Mouse (Mus musculus) left cerebral cortex, adult 11 months (tissue): ENCODE results near the gene Rab6b.
"Not testable (repeated sequence)": the region's sequence is repeated elsewhere in the genome, so short reads cannot be mapped to it uniquely, and the experiment has no call there.

Experiments
- DNase-seq: peaks from one replicate; pipeline ENCODE4 v3.0.0; 2022; ENCODE audit warnings: low spot score

Rab6b gene

DNA sequence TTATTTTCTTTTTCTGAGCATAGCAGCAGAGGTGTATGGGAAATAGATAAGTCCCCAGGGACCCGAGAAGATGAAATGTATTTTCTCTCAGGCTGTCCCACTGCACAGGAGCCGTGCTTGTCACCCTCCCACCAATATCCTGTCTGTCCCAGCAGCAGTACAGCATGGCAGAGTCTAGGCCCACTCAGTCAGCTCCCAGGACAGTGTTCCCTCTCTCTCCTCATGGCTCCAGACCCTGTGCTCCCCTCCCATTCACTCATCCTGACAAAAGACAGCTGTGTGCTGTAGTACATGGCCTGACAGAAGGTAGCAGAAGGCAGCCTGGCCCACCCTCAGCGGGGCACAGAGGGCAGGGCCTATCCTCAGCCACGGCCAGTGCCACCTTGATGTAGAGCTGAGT, 32.3 kb downstream of the Rab6b start:
- DNase-seq, result no peak

DNA sequence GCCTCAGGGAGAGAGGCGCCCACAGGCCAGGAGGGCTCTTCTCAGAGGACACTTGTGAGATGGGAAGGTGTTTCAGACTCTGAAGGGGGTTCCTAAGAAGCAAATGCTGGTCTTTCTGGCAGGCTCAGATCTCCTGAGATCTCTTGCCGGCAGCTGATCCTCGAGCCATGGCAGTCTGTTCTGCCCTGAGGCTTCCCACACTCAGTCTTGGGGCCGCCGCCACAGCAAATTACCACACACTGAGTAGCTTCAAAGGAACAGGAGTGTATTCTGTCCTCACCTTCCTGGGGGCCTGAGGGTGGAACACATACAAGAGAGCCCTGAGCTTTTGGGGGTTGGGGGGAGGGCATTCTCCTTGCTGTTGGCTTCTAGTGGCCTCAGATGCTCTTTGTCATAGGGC, 33.8 kb downstream of the Rab6b start:
- no peak for DNase-seq

DNA sequence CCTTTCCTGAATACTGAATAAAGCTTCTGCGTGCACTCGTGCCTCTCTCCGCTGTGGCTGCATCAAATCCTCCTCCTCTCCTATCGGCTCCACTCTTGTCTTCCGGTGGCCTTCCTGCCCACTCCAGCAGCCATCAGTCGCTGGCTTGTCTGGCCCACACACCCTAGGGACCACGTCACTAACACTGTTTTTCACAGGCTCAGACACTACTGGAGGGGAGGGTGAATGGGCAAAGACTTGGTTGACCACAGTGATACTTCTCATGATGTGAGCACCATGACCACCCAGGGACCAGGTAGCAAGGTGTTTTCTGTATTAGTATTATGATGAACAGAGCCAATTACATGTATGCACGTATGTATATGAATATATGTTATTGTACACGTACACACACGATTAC, 34.7 kb downstream of the Rab6b start:
- no peak for DNase-seq

DNA sequence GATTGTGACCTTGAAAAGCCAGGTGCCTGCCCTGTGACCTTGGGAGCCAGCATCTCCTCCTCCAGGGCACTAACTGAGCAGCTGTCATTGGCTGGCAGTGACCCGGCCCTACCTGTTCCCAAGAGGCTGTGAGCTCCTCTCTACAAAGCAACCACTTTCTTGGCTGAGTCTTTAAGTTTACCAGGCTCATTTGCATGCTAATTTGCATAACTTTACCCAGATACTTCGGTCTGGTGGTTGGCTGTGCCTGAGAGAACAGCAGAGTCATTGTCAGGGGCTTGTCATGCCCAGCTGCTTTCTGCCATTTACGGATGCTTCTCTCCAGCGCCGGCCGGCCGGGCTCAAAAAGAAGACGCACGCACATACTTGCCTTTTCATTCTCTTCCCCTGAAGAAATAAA, 35.1 kb downstream of the Rab6b start:
- no peak for DNase-seq

DNA sequence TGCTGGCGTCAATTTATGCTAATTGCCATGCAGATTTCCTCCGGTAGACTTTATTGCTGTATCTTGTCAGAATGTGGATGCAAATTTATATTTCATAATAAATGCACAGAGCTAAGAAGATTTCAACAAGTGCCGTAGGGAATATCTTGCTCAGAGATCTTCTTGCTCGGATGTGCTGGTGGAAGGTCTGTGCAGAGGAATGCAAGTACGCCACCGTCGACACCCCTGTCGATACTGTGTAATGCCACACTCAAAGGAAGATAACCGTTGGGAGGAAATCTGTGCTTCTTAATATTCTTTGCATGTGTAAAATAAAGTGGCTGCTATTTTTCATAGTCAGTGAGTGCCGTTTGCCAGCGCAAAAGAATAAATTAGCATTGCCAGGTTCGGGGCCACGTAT, 35.5 kb downstream of the Rab6b start:
- no peak for DNase-seq

DNA sequence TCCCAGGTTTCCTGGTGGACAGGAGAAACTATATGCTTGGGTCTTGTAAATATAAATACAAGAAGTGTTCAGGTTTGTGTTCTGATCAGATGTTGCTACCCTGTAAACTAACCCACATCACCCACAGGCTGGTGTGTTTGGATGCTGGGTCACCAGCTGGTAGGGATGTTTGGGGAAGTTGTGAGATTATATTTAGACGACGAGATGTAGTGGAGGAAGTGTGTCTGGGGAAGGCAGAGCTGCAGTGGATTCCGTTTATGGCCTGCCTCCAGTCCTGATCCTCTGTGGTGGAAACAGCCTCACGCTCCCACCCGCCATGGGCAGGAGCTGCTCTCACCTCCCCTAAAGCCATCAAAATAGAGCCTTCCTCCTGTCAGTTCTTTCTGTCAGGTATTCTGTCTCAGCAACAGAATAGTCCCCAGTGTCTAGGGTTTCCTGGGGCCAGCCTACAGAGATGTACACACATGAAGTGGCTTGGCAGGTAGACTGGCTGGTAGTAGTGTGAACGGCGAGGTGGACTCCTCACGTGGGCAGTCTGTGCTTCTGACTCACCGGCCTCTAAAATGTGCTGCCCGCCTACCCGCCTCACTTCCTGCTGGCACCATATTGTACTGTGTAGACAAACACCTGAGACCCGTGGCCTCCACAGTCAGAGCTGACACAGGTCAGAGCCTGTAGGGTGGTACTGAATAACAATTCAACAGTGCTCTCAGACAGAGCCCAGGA, 37.6 kb downstream of the Rab6b start:
- DNase-seq, result no peak

DNA sequence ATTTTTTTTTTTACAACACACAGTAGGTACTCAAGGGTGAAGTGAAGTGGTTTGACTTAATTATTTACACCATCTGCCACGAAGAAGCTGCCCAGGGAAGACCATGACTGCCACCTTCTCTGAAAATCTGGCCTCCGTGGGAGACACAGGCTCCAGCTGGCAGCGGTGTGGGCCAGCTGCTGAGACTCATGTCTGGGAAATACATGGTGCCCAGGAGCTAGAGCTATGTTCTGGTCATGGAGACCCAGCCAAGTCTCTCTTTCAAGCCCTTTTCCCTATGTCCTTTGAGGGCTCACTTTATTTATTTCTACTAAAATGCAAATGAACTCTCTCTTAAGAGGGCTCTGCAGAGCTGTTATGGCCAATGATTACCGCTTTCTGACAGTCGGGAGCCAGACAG, 41.7 kb downstream of the Rab6b start:
- no peak for DNase-seq

DNA sequence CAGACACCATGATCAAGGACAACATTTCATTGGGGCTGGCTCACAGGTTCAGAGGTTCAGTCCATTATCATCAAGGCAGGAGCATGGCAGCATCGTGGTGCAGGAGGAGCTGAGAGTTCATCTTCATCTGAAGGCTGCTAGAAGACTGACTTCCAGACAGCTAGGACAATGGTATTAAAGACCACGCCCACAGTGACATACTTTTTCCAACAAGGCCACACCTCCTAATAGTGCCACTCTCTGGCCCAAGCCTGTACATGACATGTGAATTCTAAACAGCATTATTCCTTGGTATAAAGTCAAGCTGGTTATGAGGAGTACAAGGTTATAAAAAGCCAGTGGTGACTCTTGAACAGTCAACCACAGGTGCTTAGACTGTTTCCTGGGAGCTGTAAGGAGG, 43.0 kb downstream of the Rab6b start:
- no peak for DNase-seq

DNA sequence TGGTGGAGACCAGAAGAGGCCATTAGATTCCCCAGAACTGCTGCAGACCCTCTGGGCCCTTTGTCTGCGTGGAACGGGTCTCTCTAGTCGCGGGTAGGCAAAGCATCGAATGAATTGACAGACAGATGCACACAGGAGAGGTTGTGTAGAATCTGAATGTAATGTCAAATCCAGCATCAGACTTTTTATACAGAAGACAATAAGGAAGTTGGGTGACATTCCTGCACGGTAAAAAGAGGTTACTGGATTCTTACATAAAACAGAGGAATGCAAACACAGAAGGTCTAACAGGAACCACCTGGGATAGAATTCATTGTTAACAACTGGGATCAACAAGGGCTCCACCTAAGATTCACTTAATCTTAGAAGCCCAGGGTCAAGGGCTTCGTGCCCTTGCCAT, 43.6 kb downstream of the Rab6b start:
- not testable (repeated sequence) for DNase-seq

DNA sequence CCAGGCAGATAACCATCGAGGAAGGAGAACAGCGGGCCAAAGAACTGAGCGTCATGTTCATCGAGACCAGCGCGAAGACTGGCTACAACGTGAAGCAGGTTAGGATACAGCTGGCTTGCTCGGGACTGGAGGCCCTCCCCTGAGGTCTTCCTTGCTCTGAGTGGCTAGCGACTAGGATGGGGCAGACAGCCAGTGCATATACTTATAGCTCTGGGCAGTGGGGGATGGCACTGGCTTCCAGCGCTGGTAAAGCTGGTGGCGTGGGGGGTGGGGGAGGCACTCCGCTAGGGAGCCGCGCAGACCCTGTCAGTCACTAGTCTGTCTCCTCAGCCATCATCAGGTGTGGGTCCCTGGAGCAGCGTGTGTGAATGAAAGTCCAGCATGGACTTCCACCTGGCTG, 52.2 kb downstream of the Rab6b start:
- DNase-seq, result no peak

DNA sequence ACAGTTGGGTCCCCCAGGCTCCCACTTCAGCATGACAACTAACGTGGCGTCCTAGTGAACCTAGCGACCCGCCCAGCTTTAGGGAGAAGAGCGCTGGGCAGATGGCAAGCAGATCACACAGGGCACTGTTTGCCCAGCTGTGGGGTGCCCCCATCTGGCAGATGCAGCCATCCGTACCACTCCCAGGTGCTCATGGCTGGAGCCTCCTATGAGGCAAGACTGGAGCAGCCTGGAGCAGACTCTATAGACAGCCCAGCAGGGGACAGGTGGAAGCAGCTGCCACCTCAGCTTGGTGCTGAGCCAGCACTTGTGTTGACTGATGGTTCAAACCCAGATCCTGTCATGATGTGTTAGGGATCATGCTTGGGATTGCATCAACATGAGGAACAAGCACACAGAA, 56.5 kb downstream of the Rab6b start:
- no peak for DNase-seq

DNA sequence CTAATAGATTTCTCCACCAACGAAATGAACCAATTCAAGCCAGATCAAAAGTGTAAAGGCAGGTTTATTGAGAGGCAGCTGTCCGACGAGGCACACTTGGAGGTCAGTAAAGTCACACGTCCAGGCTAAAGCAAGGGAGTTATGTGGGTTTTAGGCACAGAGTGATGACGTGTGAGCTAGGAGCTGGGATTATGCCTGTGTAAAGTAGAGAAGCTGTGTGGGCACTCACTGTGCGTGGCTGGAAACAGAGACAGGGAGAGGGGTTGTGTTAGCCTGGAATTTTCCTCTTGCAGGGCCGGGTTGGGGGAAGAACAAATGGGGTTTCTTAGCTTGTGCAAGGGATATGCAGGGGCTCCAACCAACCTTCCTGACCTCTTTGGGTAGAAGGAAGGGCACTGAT, 57.2 kb downstream of the Rab6b start:
- no peak for DNase-seq

DNA sequence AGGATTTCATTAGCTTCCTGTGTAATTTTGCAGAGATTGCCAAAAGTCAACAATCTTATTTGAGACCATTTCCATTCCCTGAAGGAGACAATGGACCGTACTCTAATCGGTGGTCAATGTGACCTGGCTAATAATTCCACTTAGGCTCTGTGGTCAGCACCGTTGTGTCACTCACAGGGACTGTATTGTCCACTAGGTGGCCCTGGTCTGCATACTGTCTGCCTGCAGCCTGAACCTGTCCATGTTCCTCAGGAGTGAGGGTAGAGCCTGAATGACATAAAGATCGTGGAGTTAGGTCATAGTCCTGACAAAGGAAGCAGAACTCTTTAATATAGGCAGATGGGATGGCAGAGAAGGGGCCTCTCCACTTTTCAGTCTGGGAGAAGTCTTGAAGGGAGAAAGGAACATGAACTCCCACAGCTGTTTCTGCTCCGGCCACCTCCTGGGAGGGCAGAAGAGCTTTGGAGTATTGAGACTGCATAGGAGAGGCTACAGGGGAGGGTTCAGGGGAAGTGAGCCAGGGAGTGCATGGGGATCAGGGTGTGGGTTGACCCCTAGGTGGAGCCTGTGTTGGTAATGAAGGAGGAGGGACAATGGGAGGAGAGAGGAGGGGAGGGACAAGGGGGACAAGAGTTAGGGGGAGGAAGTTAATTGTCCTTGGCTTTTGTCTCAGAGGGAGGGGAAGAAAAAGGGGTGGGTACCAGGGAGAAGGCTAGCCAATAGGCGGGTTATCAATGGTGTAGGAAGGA, 63.4 kb downstream of the Rab6b start:
- DNase-seq, result no peak

DNA sequence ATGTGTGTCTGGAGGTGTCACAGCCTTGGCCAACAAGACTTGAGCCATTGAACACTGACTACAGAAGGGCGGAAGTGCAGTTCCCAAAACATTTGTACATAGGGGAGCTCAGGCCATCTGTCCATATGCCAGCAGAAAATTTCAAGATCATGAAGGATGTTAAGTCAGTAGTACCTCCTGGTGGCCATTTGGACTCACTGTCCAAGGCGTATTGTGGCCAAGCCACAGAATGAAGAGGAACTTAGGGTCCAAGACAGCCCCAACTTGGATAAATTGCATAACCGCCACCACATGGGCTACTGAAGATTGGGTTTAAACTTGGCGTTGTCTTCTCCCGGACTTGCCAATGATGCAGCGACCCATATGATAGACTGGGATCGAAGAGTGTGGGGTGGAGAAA, 64.1 kb downstream of the Rab6b start:
- no peak for DNase-seq

DNA sequence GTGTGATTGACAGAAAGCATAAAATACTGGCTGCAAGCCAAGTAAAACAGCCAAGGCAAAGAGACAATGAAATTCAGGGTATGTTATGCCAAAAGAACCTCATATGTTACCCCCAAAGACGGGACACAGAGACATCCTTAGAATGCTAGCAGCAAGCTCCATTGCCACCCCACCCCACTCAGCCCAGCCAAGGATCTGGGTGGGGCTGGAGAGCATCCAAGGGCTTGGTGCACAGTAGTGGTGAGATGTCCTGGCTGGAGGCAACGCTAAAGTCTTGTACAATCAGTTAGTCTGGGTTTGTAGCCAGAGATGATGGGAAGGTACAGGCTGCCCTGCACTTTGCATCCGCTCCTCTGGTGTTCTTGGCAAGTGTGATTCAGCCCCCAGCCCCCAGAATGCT, 68.7 kb downstream of the Rab6b start:
- DNase-seq, result no peak

DNA sequence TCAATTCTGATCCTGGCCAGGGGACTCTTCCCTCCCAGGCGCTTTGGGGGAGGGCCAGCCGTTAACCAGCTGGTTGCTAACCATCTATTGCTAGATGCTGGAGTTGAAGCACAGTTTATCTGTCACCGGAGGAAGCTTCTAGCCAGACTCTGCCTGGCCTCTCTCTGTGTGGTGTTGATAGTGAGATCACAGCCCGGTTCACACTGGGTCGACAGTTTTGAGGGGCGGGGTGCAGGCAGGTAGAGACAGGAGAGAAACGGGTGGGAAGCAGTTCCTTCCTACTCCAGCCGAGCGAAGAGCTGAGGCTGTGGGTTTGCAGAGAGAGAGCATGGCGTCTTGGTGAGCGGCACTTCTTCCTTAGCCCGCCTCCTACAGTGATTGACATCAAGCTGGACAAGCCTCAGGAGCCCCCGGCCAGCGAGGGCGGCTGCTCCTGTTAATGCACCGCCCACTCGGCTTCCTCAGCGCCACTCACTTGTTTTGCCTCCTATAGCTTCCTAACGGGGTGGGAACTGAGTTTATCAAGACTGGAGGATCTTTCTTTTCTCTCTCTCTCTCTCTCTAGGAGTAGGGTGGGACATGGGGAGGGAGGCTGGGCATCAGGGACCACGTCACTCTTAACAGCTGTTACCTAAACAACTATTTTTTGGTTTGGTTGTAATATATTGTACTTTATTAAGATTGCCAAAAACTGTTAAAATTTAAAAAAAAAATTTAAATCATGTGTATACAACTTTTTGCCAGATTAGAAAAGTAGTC, 69.4 kb downstream of the Rab6b start:
- peak; percentile 51 for DNase-seq

DNA sequence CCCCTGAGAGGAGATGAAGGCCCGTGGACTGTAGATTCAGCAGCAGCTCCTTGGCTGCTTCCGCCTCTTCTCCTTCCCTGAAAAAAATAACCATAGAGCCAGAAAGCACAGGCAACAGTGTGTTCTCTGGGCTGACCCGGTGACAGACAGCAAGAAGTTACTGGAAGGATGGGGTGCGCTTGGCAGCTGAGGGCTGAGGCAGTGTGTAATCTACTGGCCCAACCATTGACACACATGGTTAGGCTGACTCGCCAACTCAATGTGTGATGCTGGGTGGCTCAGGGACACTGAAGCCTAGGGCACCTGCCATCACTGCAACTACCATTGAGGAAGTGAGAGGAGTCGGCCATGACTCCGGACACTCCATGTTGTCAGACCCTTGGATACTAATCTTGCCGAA, 70.3 kb downstream of the Rab6b start:
- DNase-seq, result no peak

DNA sequence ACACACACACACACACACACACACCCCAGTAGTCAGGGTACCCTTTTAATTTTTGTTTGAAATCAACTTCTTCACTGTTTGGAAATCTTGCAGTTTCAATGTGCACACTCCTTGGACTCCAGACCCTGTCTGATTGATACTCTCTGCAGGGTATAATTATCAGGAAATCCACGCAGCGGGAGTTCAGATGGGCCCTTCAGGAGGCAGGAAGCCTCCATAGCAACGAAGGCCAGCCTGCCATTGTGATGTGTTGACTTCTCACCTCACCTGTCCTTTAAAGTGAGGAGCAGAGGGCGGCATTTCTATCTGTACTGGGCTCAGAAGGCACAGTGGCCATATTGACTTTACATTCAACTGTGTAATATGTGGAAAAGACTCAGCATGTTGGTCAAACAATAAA, 73.3 kb downstream of the Rab6b start:
- no peak for DNase-seq

DNA sequence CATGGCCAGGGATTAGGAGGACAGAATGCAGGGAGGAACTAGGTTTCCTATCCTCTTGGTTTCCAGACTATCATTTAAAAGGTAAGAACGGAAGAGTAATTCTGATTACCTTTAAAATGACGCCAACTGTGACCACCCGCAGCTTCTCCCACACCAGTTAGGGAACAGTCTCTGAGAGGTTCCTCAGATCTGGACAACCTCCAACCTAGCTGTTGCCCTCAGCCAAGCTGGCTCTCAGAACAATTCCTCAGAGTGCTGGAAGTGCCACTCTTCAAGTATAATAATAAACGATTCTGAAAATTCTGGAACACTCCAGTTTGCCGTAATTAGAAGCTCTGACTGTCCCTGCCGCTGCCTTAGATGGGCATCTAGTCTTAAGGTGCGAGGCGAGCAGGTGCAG, 74.4 kb downstream of the Rab6b start:
- DNase-seq, result no peak

DNA sequence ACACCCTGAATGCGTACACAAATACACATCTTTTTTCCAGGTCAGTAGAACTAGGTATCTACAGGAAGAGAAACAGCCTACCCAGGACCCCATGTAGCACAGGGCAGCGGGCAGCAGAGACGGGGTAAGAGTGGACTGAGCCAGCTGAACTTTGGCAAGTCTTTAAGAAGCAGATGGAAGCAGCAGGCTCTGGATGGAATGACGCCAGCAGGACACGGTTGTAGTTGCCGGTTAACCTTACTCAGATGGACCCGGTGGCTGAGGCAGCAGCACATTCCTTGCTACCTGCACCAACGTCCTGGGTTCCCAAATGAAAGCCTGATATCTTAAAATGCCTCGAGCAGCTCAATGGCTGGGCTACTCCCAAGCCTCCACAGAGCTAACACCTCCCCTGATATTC, 75.2 kb downstream of the Rab6b start:
- no peak for DNase-seq

DNA sequence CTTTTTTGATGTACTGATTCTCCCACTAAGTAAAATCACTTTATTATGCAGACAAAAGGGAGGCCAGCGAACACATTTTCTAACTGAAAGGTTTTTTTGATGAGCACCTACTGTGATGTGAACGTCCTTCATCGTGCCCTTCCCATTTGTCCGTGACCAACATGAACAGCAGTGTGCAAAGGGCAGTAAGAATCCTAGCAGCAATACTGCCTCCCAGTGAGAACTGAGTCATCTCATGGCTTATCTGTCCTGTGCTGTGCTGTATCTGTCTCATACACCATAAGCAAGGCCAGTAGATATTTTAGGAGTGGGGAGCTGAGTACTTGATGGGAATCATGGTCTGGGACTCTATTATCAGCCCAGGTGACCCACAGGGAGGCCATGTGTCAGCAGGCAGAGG, 76.8 kb downstream of the Rab6b start:
- DNase-seq, result no peak

DNA sequence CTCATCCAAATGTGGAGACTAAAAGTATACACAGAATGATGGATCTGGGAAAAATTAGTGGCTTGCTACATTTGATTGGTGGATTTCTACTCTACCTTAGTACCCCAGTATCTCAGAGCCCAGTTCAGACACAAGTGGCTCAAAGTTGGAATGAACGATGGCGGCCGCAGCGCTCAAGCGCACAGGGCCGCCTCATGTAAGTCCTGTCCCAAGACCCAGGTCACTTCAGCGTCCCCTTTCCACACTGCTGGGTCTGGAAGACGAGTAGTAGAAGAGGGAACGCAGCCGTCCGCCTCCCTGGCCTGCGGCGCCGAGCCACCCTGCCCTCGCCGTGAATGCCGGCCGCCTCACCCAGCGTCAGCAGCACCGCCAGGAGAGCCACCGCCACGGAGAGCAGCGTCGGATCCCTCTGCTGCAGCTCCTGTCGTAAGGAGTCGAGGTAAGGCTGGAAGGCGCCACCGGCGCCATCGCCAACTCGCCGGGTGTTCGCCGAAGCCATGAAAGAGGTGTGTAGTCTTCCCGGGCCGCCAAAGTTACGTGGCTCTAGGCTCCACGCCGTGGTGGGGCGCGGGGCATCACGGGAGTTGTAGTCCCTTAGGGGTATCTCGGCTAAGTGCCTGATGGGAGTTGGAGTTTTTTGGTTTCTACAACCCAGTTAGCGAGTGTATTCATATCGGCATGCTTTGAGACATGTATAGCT, 90.1 kb downstream of the Rab6b start, which contains the start of gene Srprb:
Gene Srprb (minus strand): TSS at position 577 of the 700 bp plus-strand sequence.
- DNase-seq, result peak; percentile 88
